Mouse (Mus musculus) Patski (cell line): Measurements from ENCODE around the gene Snx8. TPM values are rescaled to one million over a fixed set of nuclear protein-coding genes. Genes with fewer than 3 reads are reported as not detected.

Experiments
- ATAC-seq: fragments of 100-300 bp; one replicate; pipeline ENCODE4 v1.8.0; 2021
- CTCF ChIA-PET: fragments of 350-600 bp; sonication (Branson Sonifier 250); formaldehyde crosslinking; loops from one replicate; lab custom pipeline; 2022; ENCODE audit warnings: inconsistent platforms; lab: Charles Lee
- POLR2A ChIA-PET: fragments of 350-600 bp; sonication (Branson Sonifier 250); formaldehyde crosslinking; loops from one replicate; lab custom pipeline; 2022; ENCODE audit warnings: antibody characterized with exemption, inconsistent platforms; lab: Charles Lee
- DNase-seq: peaks from one replicate; pipeline ENCODE4 v3.0.0-alpha.2; 2011; ENCODE audit warnings: low read depth, low spot score
- H3K27me3 ChIP-seq: fragments of 371-371 bp; one replicate; pipeline ENCODE4 v1.5.1; 2021
- CTCF ChIP-seq: fragments of 100-300 bp; IDR thresholded peaks from one replicate; pipeline ENCODE4 v1.5.1; 2021
- in situ Hi-C: fragments of 300-500 bp; cut with MboI; formaldehyde crosslinking; loops from 3 replicates; pipeline ENCODE4 v1.11.1; 2018; ENCODE audit warnings: low pct_unique_long_range_greater_than_20kb, mixed read lengths
- polyA plus RNA-seq: library from polyadenylated mRNA; unstranded; gene quantifications from one replicate; pipeline ENCODE4 v1.2.3, GENCODE M21; 2021

Gene Snx8
- polyA plus RNA-seq, 1 experiment from 2014 or later = 26.3 TPM

- no peaks in the 10 kb centered on the region for H3K27me3 ChIP-seq
- in situ Hi-C loops = no loop called here
- ATAC-seq (no peak), DNase-seq (no peak)
- POLR2A ChIA-PET = interaction anchor here (1.1 kb wide), 1 partner anchor 17 kb away, joined by 3 read pairs; no protein-coding TSS in a partner anchor
- TF ChIP-seq CTCF = no peak
- CTCF ChIA-PET = interaction anchor here (0.9 to 3.7 kb wide), 4 partner anchors 10 to 64 kb away, joined by 3 to 20 read pairs (median 8); no protein-coding TSS in a partner anchor
These were observed 56.5 kb downstream of the Snx8 start for GRCm38 (mm10) chr5:140332519-140332918.

GRCm38 (mm10) chr5:140331615-140332512 lies 57.2 kb downstream of the Snx8 start, which contains the start of gene Mrm2:
Gene Mrm2 (minus strand): TSS chr5:140331898.
- H3K27me3 ChIP-seq = no peaks in the 10 kb centered on the region
- ChIA-PET CTCF (interaction anchor here (0.7 to 3.7 kb wide), 7 partner anchors 10 to 490 kb away, joined by 3 to 20 read pairs (median 5); no protein-coding TSS in a partner anchor), POLR2A (interaction anchor here (0.9 to 1.1 kb wide), 2 partner anchors 16 to 57 kb away, joined by 3 read pairs; partner anchors contain the start of gene Snx8)
- in situ Hi-C loops = no loop called here
- ATAC-seq = peak; percentile 71
- TF ChIP-seq CTCF = peak; percentile 78
- DNase-seq = no peak

DNA sequence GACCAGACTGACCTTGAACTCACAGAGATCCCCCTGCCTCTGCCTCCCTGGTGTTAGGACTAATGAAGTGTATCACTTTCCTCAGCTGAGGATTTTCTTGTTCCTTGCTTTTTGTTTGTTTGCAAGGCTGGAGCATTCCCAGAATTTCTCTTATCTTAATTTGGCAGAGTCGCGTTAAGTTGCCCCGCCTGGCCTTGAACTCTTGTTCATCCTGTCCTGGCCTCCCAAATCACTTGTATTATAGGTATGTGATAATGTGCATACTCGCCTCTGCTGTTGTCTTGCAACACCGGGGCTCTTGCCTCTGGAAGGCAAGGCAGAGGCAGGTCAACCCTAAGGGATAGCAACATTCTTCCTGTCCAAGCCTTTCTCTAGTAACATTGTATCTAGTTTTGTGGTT lies 65.0 kb downstream of the Snx8 start:
- ChIA-PET CTCF (interaction anchor here (1.0 kb wide), 1 partner anchor 73 kb away, joined by 3 read pairs; no protein-coding TSS in a partner anchor), POLR2A (no interaction called here)
- H3K27me3 ChIP-seq = no peaks in the 10 kb centered on the region
- no peak for TF ChIP-seq CTCF
- DNase-seq (no peak), ATAC-seq (no peak)
- in situ Hi-C loops = no loop called here

DNA sequence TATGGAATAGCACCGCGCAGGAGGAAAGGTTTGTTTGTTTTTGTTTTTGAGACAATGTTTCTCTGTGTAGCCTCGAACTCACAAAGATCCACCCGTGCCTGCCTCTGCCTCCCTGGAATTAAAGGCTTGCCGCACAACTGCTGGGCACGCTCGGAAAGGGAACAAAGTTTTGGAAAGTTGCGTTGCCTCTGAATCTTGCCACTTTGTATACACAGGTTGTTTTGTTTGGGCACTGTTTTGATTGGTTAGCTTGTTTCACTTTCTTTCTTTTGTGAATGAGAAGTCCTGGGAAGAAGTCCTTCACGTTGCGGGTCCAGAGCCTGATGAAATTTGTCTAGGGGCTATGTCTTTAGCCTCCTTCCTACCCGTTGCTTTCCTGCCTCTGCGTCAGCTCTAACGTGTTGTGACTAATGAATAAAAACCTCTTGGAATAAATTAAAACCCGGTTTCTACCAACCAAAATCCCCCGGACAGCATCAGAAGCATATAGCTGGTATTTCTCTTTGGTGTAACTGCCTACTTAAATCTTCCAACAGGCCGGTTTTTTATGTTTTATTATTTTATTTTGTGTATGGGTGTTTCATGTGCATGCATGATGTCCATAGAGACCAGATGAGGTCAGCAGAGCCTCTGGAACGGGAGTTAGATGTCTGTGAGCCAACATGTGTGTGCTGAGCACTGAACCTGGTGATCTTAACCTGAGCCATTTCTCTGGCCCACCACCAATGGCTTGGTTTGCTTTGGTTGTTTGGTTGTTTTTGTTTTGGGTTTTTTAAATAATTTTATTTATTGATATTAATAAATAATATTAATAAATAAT lies 67.1 kb downstream of the Snx8 start:
- DNase-seq (no peak), ATAC-seq (peak; percentile 14)
- CTCF ChIA-PET = interaction anchor here (0.8 to 1.6 kb wide), 2 partner anchors 14 to 82 kb away, joined by 4 read pairs; no protein-coding TSS in a partner anchor
- no peak for TF ChIP-seq CTCF
- in situ Hi-C loops = no loop called here
- POLR2A ChIA-PET = interaction anchor here (0.7 kb wide), 1 partner anchor 185 kb away, joined by 3 read pairs; no protein-coding TSS in a partner anchor
- no peaks in the 10 kb centered on the region for H3K27me3 ChIP-seq

- ATAC-seq = peak; percentile 82
- in situ Hi-C loops = no loop called here
- no peak for TF ChIP-seq CTCF
- H3K27me3 ChIP-seq = no peaks in the 10 kb centered on the region
- ChIA-PET CTCF (interaction anchor here (0.8 to 1.6 kb wide), 3 partner anchors 15 to 82 kb away, joined by 3 to 4 read pairs (median 4); no protein-coding TSS in a partner anchor), POLR2A (no interaction called here)
- DNase-seq = peak; percentile 90
These were observed 67.9 kb downstream of the Snx8 start, which contains the start of the genes Mad1l1 and Nudt1 for GRCm38 (mm10) chr5:140321042-140321755. Gene Mad1l1 (minus strand): TSS chr5:140321552. Gene Nudt1 (plus strand): TSS chr5:140321656.

DNA sequence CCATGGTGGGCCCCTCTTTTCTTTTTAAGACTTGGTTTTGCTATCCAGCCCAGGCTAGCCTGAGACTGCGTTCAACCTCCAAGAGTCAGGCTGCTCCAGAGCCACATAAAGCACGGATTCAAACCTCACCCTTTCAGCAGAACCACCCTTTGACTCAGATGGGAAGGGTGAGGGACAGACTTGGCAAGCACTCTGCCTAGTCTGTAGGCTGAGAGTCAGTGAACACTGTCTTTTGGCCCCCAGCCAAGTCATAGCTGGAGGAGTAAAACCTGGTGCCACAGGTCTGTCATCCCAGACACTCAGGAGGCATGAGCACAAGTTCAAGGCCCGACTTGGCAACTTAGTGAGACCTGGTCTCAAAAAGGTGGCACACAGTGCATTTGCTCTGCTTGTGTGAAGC lies 72.3 kb downstream of the Snx8 start:
- TF ChIP-seq CTCF = no peak
- in situ Hi-C loops = no loop called here

GRCm38 (mm10) chr5:140307602-140308001 lies 81.5 kb downstream of the Snx8 start:
- POLR2A ChIA-PET = interaction anchor here (1.1 kb wide), 1 partner anchor 11 kb away, joined by 5 read pairs; no protein-coding TSS in a partner anchor
- no peak for TF ChIP-seq CTCF
- ATAC-seq (no peak), DNase-seq (no peak)
- in situ Hi-C loops = no loop called here
- CTCF ChIA-PET = no interaction called here
- no peaks in the 10 kb centered on the region for H3K27me3 ChIP-seq

More for the DNA sequence above, 72.3 kb downstream of the Snx8 start:
- H3K27me3 ChIP-seq = no peaks in the 10 kb centered on the region
- POLR2A ChIA-PET = interaction anchor here (1.0 kb wide), 1 partner anchor 14 kb away, joined by 3 read pairs; no protein-coding TSS in a partner anchor
- ATAC-seq = no peak
- CTCF ChIA-PET = interaction anchor here (1.3 kb wide), 1 partner anchor 20 kb away, joined by 4 read pairs; no protein-coding TSS in a partner anchor
- no peak for DNase-seq

DNA sequence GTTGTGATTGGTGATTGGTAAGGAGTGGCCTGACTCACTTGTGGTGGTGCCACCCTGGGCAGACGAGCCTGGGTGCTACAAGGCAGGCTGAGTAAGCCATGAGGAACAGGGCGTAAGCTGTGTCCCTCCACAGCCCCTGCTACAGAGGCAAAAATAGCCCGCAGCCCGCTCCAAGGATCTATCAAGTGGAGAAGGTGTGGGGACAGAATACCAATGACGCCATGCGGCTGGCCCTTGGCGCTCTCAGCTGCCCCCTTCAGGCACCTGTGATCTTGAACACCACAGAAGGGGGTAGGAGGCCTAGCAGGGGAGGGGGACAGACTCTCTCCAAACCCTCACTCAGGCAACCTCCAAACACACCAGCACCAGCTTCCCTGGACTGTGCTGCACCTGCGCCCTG lies 83.0 kb downstream of the Snx8 start:
- in situ Hi-C loops = no loop called here
- CTCF ChIA-PET = interaction anchor here (0.9 to 1.2 kb wide), 2 partner anchors 12 to 14 kb away, joined by 3 to 5 read pairs; no protein-coding TSS in a partner anchor

DNA sequence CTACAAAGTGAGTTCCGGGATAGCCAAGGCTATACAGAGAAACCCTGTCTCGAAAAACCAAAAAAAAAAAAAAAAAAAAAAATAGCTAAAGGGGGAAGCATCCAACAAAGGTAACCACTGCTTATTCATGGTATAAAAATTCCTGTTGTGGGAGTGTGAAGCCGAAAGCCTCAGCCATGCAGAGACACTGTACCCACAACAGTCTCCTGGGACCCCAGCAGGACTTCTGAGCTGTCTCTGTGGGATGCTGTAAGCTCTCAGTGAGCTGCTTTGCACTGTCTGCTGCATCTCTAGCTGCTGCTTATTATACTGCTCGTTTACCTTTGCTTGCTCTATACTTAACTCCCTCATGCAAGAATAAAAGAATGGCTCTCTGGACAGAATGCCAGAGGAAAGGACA lies 90.8 kb downstream of the Snx8 start:
- no peak for ATAC-seq
- no peak for TF ChIP-seq CTCF
- POLR2A ChIA-PET = no interaction called here
- H3K27me3 ChIP-seq = no peaks in the 10 kb centered on the region
- in situ Hi-C loops = no loop called here
- DNase-seq = peak; percentile 19
- CTCF ChIA-PET = interaction anchor here (1.0 to 1.7 kb wide), 3 partner anchors 17 to 459 kb away, joined by 3 to 4 read pairs (median 3); no protein-coding TSS in a partner anchor

More for the DNA sequence above, 83.0 kb downstream of the Snx8 start:
- TF ChIP-seq CTCF = no peak
- no peak for ATAC-seq
- POLR2A ChIA-PET = no interaction called here
- DNase-seq = no peak
- no peaks in the 10 kb centered on the region for H3K27me3 ChIP-seq
